Mouse (Mus musculus) forebrain, embryonic 11.5 days (tissue): ENCODE measurements around the gene Prdm16. TPM values are rescaled to one million over a fixed set of nuclear protein-coding genes. Genes with fewer than 3 reads are reported as not detected.

Experiments
- ATAC-seq: fragments of 200-750 bp; cut with Nextera tagmentation; replicated peaks from 2 replicates; pipeline ENCODE4 v1.8.0; 2017; ENCODE audit warnings: moderate TSS enrichment; ENCODE audit not compliant: low FRiP score
- DNase-seq: peaks from one replicate; pipeline ENCODE4 v3.0.0-alpha.2; 2017; ENCODE audit warnings: low spot score
- H3K27ac ChIP-seq: fragments of 300-500 bp; sonication (generic); 2 replicates; pipeline ENCODE4 v1.5.1; 2014; ENCODE audit warnings: low read depth, low read length
- H3K27me3 ChIP-seq: fragments of 300-500 bp; sonication (generic); 2 replicates; pipeline ENCODE4 v1.6.1; 2014; ENCODE audit warnings: mild to moderate bottlenecking, low read length, mixed read lengths; ENCODE audit not compliant: control insufficient read depth, insufficient read depth
- H3K36me3 ChIP-seq: fragments of 300-500 bp; sonication (generic); 2 replicates; pipeline ENCODE4 v1.6.1; 2014; ENCODE audit warnings: mild to moderate bottlenecking, low read length, moderate library complexity, mixed read lengths; ENCODE audit not compliant: control insufficient read depth, insufficient read depth
- H3K4me1 ChIP-seq: fragments of 300-500 bp; sonication (generic); replicated peaks from 2 replicates; pipeline ENCODE4 v1.6.1; 2014; ENCODE audit warnings: low read length, mixed read lengths; ENCODE audit not compliant: control insufficient read depth, insufficient read depth
- H3K4me2 ChIP-seq: fragments of 300-500 bp; sonication (generic); 2 replicates; pipeline ENCODE4 v1.6.1; 2014; ENCODE audit warnings: low read depth, mild to moderate bottlenecking, low read length, moderate library complexity, mixed read lengths; ENCODE audit not compliant: severe bottlenecking
- H3K4me3 ChIP-seq: fragments of 300-500 bp; sonication (generic); 2 replicates; pipeline ENCODE4 v1.5.1; 2014; ENCODE audit warnings: low read depth, low read length
- H3K9ac ChIP-seq: fragments of 300-500 bp; sonication (generic); 2 replicates; pipeline ENCODE4 v1.6.1; 2014; ENCODE audit warnings: low read length
- H3K9me3 ChIP-seq: fragments of 300-500 bp; sonication (generic); 2 replicates; pipeline ENCODE4 v1.6.1; 2016; ENCODE audit warnings: low read length, mixed read lengths; ENCODE audit not compliant: control insufficient read depth
- WGBS: fragments of 180-500 bp; shearing (Covaris S2); extraction: QIAGEN DNeasy Blood & Tissue Kit; methylation state at CpG from one replicate; pipeline ENCODE4 v1.1.7; 2014; 5-methylcytosine and 5-hydroxymethylcytosine counted together
- polyA plus RNA-seq: library from polyadenylated mRNA; unstranded; fragments of >200 nt; fragmentation: Nextera tagmentation; extraction: Ambion mirVana; gene quantifications from 2 replicates; pipeline ENCODE4 v1.2.1, GENCODE M21; 2014

Prdm16 gene
- polyA plus RNA-seq, 1 experiment from 2014 or later = 49.3 TPM

- H3K9me3 ChIP-seq = no peaks in the 10 kb centered on the region
- no peak overlapping the region for H3K4me2 ChIP-seq
- H3K36me3 ChIP-seq = no peaks in the 10 kb centered on the region
- H3K27ac ChIP-seq = no peak overlapping the region
- DNase-seq = no peak
- WGBS = 75% methylated on average over 8 of the region's 8 CpGs
- H3K4me1 ChIP-seq = peaks cover 5% of the 10 kb centered on the region; the same call in 1 of the 2 replicates
- no peaks in the 10 kb centered on the region; the same call in 1 of the 2 replicates for H3K27me3 ChIP-seq
- no peak for ATAC-seq
- H3K4me3 ChIP-seq = no peak overlapping the region
- no peak overlapping the region for H3K9ac ChIP-seq
Measured at GRCm38 (mm10) chr4:154385208-154385607, 251.5 kb downstream of the Prdm16 start.

GRCm38 (mm10) chr4:154378876-154379275, 257.8 kb downstream of the Prdm16 start:
- no peaks in the 10 kb centered on the region for H3K9me3 ChIP-seq
- H3K9ac ChIP-seq = no peak overlapping the region
- DNase-seq = no peak
- no peaks in the 10 kb centered on the region for H3K36me3 ChIP-seq
- WGBS = 98% methylated on average over 2 of the region's 2 CpGs
- ATAC-seq = no peak
- H3K4me1 ChIP-seq = no peaks in the 10 kb centered on the region
- H3K27ac ChIP-seq = no peak overlapping the region
- H3K4me2 ChIP-seq = no peak overlapping the region
- H3K27me3 ChIP-seq = no peaks in the 10 kb centered on the region; the same call in 1 of the 2 replicates
- no peak overlapping the region for H3K4me3 ChIP-seq

- no peak overlapping the region for H3K4me3 ChIP-seq
- no peak overlapping the region for H3K9ac ChIP-seq
- H3K4me1 ChIP-seq = no peaks in the 10 kb centered on the region
- WGBS = 91% methylated on average over 10 of the region's 10 CpGs
- no peaks in the 10 kb centered on the region for H3K9me3 ChIP-seq
- H3K27ac ChIP-seq = no peak overlapping the region
- no peak overlapping the region for H3K4me2 ChIP-seq
- ATAC-seq = no peak
- H3K36me3 ChIP-seq = no peaks in the 10 kb centered on the region
- no peak for DNase-seq
- no peaks in the 10 kb centered on the region for H3K27me3 ChIP-seq
Measured at GRCm38 (mm10) chr4:154375939-154376625, 260.6 kb downstream of the Prdm16 start.

- Histone ChIP-seq H3K4me3 (no peak overlapping the region), H3K27me3 (no peaks in the 10 kb centered on the region), H3K36me3 (no peaks in the 10 kb centered on the region; the same call in 1 of the 2 replicates), H3K9ac (no peak overlapping the region), H3K9me3 (no peaks in the 10 kb centered on the region), H3K4me2 (no peak overlapping the region), H3K27ac (no peak overlapping the region), H3K4me1 (0 out of 2 replicates have a peak, but pooled peaks cover under 1% of the 10 kb centered on the region)
- 84% methylated on average over 13 of the region's 13 CpGs for WGBS
- no peak for DNase-seq
- no peak for ATAC-seq
Measured at GRCm38 (mm10) chr4:154371542-154372247, 265.0 kb downstream of the Prdm16 start.

- DNase-seq (no peak), ATAC-seq (no peak)
- Histone ChIP-seq H3K4me2 (no peak overlapping the region), H3K36me3 (no peaks in the 10 kb centered on the region; the same call in 1 of the 2 replicates), H3K9me3 (no peaks in the 10 kb centered on the region), H3K4me3 (no peak overlapping the region), H3K4me1 (0 out of 2 replicates have a peak, but pooled peaks cover 2% of the 10 kb centered on the region), H3K27me3 (no peaks in the 10 kb centered on the region), H3K9ac (no peak overlapping the region), H3K27ac (no peak overlapping the region)
- WGBS = 85% methylated on average over 8 of the region's 8 CpGs
Measured at GRCm38 (mm10) chr4:154370841-154371240, 265.8 kb downstream of the Prdm16 start.

GRCm38 (mm10) chr4:154369089-154369488, 267.6 kb downstream of the Prdm16 start:
- H3K27me3 ChIP-seq = no peaks in the 10 kb centered on the region
- no peak overlapping the region for H3K4me3 ChIP-seq
- DNase-seq = no peak
- ATAC-seq = no peak
- no peak overlapping the region for H3K27ac ChIP-seq
- H3K4me2 ChIP-seq = no peak overlapping the region
- 77% methylated on average over 5 of the region's 5 CpGs for WGBS
- no peaks in the 10 kb centered on the region; the same call in 1 of the 2 replicates for H3K36me3 ChIP-seq
- H3K4me1 ChIP-seq = 0 out of 2 replicates have a peak, but pooled peaks cover 2% of the 10 kb centered on the region
- H3K9ac ChIP-seq = no peak overlapping the region
- H3K9me3 ChIP-seq = no peaks in the 10 kb centered on the region

GRCm38 (mm10) chr4:154366836-154367235, 269.8 kb downstream of the Prdm16 start:
- WGBS = 76% methylated on average over 6 of the region's 6 CpGs
- H3K27me3 ChIP-seq = no peaks in the 10 kb centered on the region
- DNase-seq = no peak
- no peak for ATAC-seq
- no peaks in the 10 kb centered on the region for H3K9me3 ChIP-seq
- H3K4me3 ChIP-seq = no peak overlapping the region
- H3K27ac ChIP-seq = no peak overlapping the region
- H3K4me2 ChIP-seq = no peak overlapping the region
- H3K4me1 ChIP-seq = 0 out of 2 replicates have a peak, but pooled peaks cover 2% of the 10 kb centered on the region
- H3K9ac ChIP-seq = no peak overlapping the region
- H3K36me3 ChIP-seq = no peaks in the 10 kb centered on the region; the same call in 1 of the 2 replicates

GRCm38 (mm10) chr4:154364752-154365151, 271.9 kb downstream of the Prdm16 start:
- H3K9ac ChIP-seq = no peak overlapping the region
- no peaks in the 10 kb centered on the region; the same call in 1 of the 2 replicates for H3K36me3 ChIP-seq
- H3K4me2 ChIP-seq = no peak overlapping the region
- H3K4me1 ChIP-seq = peaks cover 6% of the 10 kb centered on the region; the same call in 1 of the 2 replicates
- H3K27ac ChIP-seq = no peak overlapping the region
- H3K9me3 ChIP-seq = no peaks in the 10 kb centered on the region
- H3K4me3 ChIP-seq = no peak overlapping the region
- DNase-seq (no peak), ATAC-seq (no peak)
- no peaks in the 10 kb centered on the region for H3K27me3 ChIP-seq
- WGBS = 91% methylated on average over 2 of the region's 2 CpGs
